Mouse (Mus musculus) liver, postnatal 0 days (tissue): Measurements from ENCODE around the gene Rgs6.

ENCODE experiments used
- CTCF ChIP-seq: sonication (generic); IDR thresholded peaks from 2 replicates; pipeline ENCODE4 v1.5.1; 2016; ENCODE audit warnings: antibody characterized with exemption, low read depth
- EP300 ChIP-seq: IDR thresholded peaks from 2 replicates; pipeline ENCODE4 v1.6.1; 2016; ENCODE audit warnings: antibody characterized with exemption, low read depth, mild to moderate bottlenecking

DNA sequence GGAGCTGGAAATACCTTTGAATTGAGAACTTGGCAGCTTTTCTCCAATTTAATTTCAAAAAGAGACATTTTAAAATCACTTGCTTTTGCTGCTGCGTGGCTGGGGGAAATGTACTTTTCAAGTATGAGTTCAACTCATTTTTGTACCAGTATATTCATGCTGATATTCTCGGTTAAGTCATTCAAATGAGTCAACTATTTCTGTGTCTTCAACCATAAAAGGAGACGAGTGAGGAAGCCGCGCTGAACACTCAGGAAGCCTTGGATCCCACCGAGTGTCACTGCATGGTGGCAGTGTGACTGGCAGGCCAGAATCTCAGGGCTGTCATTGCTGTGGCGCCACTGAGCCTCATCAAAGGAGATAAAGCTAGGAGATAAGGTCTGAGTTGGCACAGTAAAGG, 143.5 kb downstream of the Rgs6 start:
- TF ChIP-seq CTCF (no peak), EP300 (no peak)
